Mouse (Mus musculus) limb, embryonic 14.5 days (tissue): ENCODE data around the gene Ptprg. TPM values are rescaled to one million over a fixed set of nuclear protein-coding genes. Genes with fewer than 3 reads are reported as not detected.

Experiments
- ATAC-seq: fragments of 200-750 bp; cut with Nextera tagmentation; 2 replicates; pipeline ENCODE4 v1.8.0; 2017; ENCODE audit warnings: low read depth, moderate number of reproducible peaks, moderate TSS enrichment; ENCODE audit not compliant: low FRiP score
- DNase-seq: peaks from one replicate; pipeline ENCODE4 v3.0.0-alpha.2; 2015; ENCODE audit warnings: low spot score
- H3K27ac ChIP-seq: fragments of 300-500 bp; sonication (generic); replicated peaks from 2 replicates; pipeline ENCODE4 v1.5.1; 2014; ENCODE audit warnings: low read depth, mild to moderate bottlenecking, low read length, moderate library complexity, mixed read lengths
- H3K27me3 ChIP-seq: fragments of 300-500 bp; sonication (generic); 2 replicates; pipeline ENCODE4 v1.6.1; 2014; ENCODE audit warnings: low read length, mixed read lengths; ENCODE audit not compliant: control insufficient read depth, insufficient read depth
- H3K36me3 ChIP-seq: fragments of 300-500 bp; sonication (generic); 2 replicates; pipeline ENCODE4 v1.6.1; 2014; ENCODE audit warnings: mild to moderate bottlenecking, low read length, moderate library complexity, mixed read lengths; ENCODE audit not compliant: control insufficient read depth, insufficient read depth
- H3K4me1 ChIP-seq: fragments of 300-500 bp; sonication (generic); 2 replicates; pipeline ENCODE4 v1.6.1; 2014; ENCODE audit warnings: antibody characterized with exemption, low read length, mixed read lengths; ENCODE audit not compliant: control insufficient read depth, insufficient read depth
- H3K4me2 ChIP-seq: fragments of 300-500 bp; sonication (generic); replicated peaks from 2 replicates; pipeline ENCODE4 v1.6.1; 2014; ENCODE audit warnings: low read depth, mild to moderate bottlenecking, low read length, moderate library complexity; ENCODE audit not compliant: severe bottlenecking
- H3K4me3 ChIP-seq: fragments of 300-500 bp; sonication (generic); replicated peaks from 2 replicates; pipeline ENCODE4 v1.5.1; 2014; ENCODE audit warnings: low read length
- H3K9ac ChIP-seq: fragments of 300-500 bp; sonication (generic); 2 replicates; pipeline ENCODE4 v1.6.1; 2014; ENCODE audit warnings: mild to moderate bottlenecking, low read depth, low read length, moderate library complexity; ENCODE audit not compliant: severe bottlenecking
- H3K9me3 ChIP-seq: fragments of 300-500 bp; sonication (generic); 2 replicates; pipeline ENCODE4 v1.6.1; 2016; ENCODE audit warnings: low read length; ENCODE audit not compliant: control insufficient read depth
- POLR2A ChIP-seq: fragments of 200-500 bp; IDR thresholded peaks from 2 replicates; pipeline ENCODE4 v1.8.0; 2012; ENCODE audit warnings: inconsistent platforms, mild to moderate bottlenecking, moderate library complexity, borderline replicate concordance; ENCODE audit not compliant: insufficient read depth, insufficient read length; ENCODE audit errors: extremely low read depth
- WGBS: fragments of 180-500 bp; shearing (Covaris S2); extraction: QIAGEN DNeasy Blood & Tissue Kit; methylation state at CpG from one replicate; pipeline ENCODE4 v1.1.7; 2014; 5-methylcytosine and 5-hydroxymethylcytosine counted together
- polyA plus RNA-seq, 2 experiments: library from polyadenylated mRNA; depleted of rRNA in 1 of 2; stranded (reverse) in 1 of 2; unstranded in 1 of 2; fragments of >200 nt; fragmentation: Nextera tagmentation in 1 of 2; extraction: Ambion mirVana in 1 of 2; gene quantifications; 2 replicates each; pipeline versions ENCODE4 v1.2.1 to v1.2.3; 2012 to 2014

Ptprg gene
- polyA plus RNA-seq, 2 experiments, result 25.5 to 28.6 TPM

GRCm38 (mm10) chr14:11833678-11834077 is 280.3 kb downstream of the Ptprg start:
- 95% methylated on average over 3 of the region's 3 CpGs for WGBS
- no peak for ATAC-seq

GRCm38 (mm10) chr14:11835706-11836445 is 282.5 kb downstream of the Ptprg start:
- 65% methylated on average over 12 of the region's 12 CpGs for WGBS
- Histone ChIP-seq H3K4me3 (no peak overlapping the region), H3K4me2 (no peak overlapping the region), H3K9me3 (no peaks in the 10 kb centered on the region), H3K27ac (no peak overlapping the region), H3K27me3 (no peaks in the 10 kb centered on the region), H3K36me3 (no peaks in the 10 kb centered on the region), H3K9ac (no peak overlapping the region), H3K4me1 (no peaks in the 10 kb centered on the region)
- ATAC-seq (no peak), DNase-seq (no peak)
- TF ChIP-seq POLR2A, result no peak

More at GRCm38 (mm10) chr14:11833678-11834077, 280.3 kb downstream of the Ptprg start:
- Histone ChIP-seq H3K4me2 (no peak overlapping the region), H3K9ac (no peak overlapping the region), H3K36me3 (no peaks in the 10 kb centered on the region), H3K4me3 (no peak overlapping the region), H3K9me3 (no peaks in the 10 kb centered on the region), H3K27ac (no peak overlapping the region), H3K27me3 (no peaks in the 10 kb centered on the region), H3K4me1 (peaks cover 3% of the 10 kb centered on the region; the same call in 1 of the 2 replicates)
- no peak for TF ChIP-seq POLR2A
- DNase-seq, result no peak

GRCm38 (mm10) chr14:11837714-11838113 is 284.4 kb downstream of the Ptprg start:
- WGBS, result 79% methylated on average over 1 of the region's 1 CpGs
- Histone ChIP-seq H3K36me3 (no peaks in the 10 kb centered on the region), H3K4me2 (no peak overlapping the region), H3K27me3 (no peaks in the 10 kb centered on the region), H3K9me3 (no peaks in the 10 kb centered on the region), H3K4me3 (no peak overlapping the region), H3K9ac (no peak overlapping the region), H3K27ac (no peak overlapping the region), H3K4me1 (no peaks in the 10 kb centered on the region)
- ATAC-seq (no peak), DNase-seq (no peak)
- TF ChIP-seq POLR2A, result no peak

- DNase-seq (no peak), ATAC-seq (no peak)
- no peaks in the 10 kb centered on the region for H3K27me3 ChIP-seq
- H3K9ac ChIP-seq, result no peak overlapping the region
- H3K4me1 ChIP-seq, result no peaks in the 10 kb centered on the region
- TF ChIP-seq POLR2A, result no peak
- H3K27ac ChIP-seq, result no peak overlapping the region
- WGBS, result 66% methylated on average over 4 of the region's 4 CpGs
- H3K36me3 ChIP-seq, result no peaks in the 10 kb centered on the region
- no peaks in the 10 kb centered on the region for H3K9me3 ChIP-seq
- H3K4me2 ChIP-seq, result no peak overlapping the region
- H3K4me3 ChIP-seq, result no peak overlapping the region
Observed at GRCm38 (mm10) chr14:11841621-11842020, 288.3 kb downstream of the Ptprg start.

GRCm38 (mm10) chr14:11852896-11853295 is 299.6 kb downstream of the Ptprg start:
- no peaks in the 10 kb centered on the region for H3K27me3 ChIP-seq
- no peaks in the 10 kb centered on the region for H3K36me3 ChIP-seq
- ATAC-seq (no peak), DNase-seq (no peak)
- H3K4me1 ChIP-seq, result 0 out of 2 replicates have a peak, but pooled peaks cover under 1% of the 10 kb centered on the region
- H3K27ac ChIP-seq, result no peak overlapping the region
- 70% methylated on average over 3 of the region's 3 CpGs for WGBS
- TF ChIP-seq POLR2A, result no peak
- no peak overlapping the region for H3K9ac ChIP-seq
- no peak overlapping the region for H3K4me3 ChIP-seq
- no peak overlapping the region for H3K4me2 ChIP-seq
- H3K9me3 ChIP-seq, result no peaks in the 10 kb centered on the region
